Comparison of ENCODE assay signal across 8 mouse cellular contexts in the genomic region with DNA sequence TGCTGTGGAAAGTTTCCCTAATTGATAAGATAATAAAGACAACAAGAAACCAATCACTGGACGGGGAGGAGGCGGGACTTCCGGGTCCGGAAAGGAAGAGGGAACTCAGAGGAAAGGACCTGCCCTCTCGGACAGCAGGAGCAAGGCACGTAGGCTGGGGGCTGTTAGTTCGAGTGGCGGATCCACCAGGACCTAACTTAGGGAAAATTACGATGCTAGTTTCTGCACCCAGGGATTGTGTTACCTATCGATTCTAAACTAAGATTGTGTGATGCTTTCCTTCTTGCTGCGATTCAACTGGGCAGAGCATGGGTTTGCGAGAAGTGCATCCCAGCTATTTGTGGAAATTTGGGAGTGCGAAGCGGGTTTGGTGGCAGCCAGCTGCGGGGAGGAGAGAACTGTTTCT.
A peak's percentile ranks its signal among the peaks of the same experiment; 100 is the strongest.
DNase-seq lines count a peak whose midpoint lies in the region; ATAC-seq lines count a peak whose summit lies in the region.

No protein-coding gene starts in this region.

- H3K4me3 ChIP-seq in embryonic facial prominence, embryonic 14.5 days (ENCODE audit: low read depth, low read length): peak overlapping the region; percentile 58
- peak overlapping the region; percentile 57 for H3K4me3 ChIP-seq in midbrain, embryonic 16.5 days (ENCODE audit: low read depth, low read length)

- peak; percentile 62 for ATAC-seq in embryonic facial prominence, embryonic 14.5 days (ENCODE audit: low read depth)
- ATAC-seq in midbrain, embryonic 16.5 days: peak; percentile 83

- peak overlapping the region; percentile 66 for H3K9ac ChIP-seq in embryonic facial prominence, embryonic 14.5 days (ENCODE audit: low read depth, low read length)
- peak overlapping the region; percentile 69 for H3K9ac ChIP-seq in midbrain, embryonic 16.5 days (ENCODE audit: low read depth, low read length)

- no peak overlapping the region; the same call in 1 of the 2 replicates for H3K27ac ChIP-seq in embryonic facial prominence, embryonic 14.5 days (replicated peaks; ENCODE audit: low read depth, low read length)
- H3K27ac ChIP-seq in midbrain, embryonic 16.5 days (ENCODE audit: low read length): peak overlapping the region; percentile 58; the same call in 1 of the 2 replicates

- DNase-seq in urinary bladder, adult 18-20 months (ENCODE audit: low spot score in 2 of 2): peak; percentile 58 to 72
- no peak for DNase-seq in urinary bladder, postnatal 10 days (ENCODE audit: low spot score)
- peak; percentile 79 for DNase-seq in embryonic facial prominence, embryonic 14.5 days (ENCODE audit: low spot score)
- peak; percentile 76 for DNase-seq in heart, adult 8-10 months (ENCODE audit: low spot score)
- peak; percentile 64 to 65 for DNase-seq in kidney, adult 8-10 months
- DNase-seq in liver: peak; percentile 75
- peak; percentile 21 to 47 for DNase-seq in spleen, postnatal 14 days (ENCODE audit: low spot score in 2 of 2)

- H3K4me2 ChIP-seq in embryonic facial prominence, embryonic 14.5 days (ENCODE audit: low read depth, low read length): peak overlapping the region; percentile 85
- peak overlapping the region; percentile 88 for H3K4me2 ChIP-seq in midbrain, embryonic 16.5 days (ENCODE audit: low read length)

- no peaks in the 10 kb centered on the region for H3K27me3 ChIP-seq in embryonic facial prominence, embryonic 14.5 days (replicated peaks; ENCODE audit: control insufficient read depth, insufficient read depth, low read length)
- no peaks in the 10 kb centered on the region for H3K27me3 ChIP-seq in midbrain, embryonic 16.5 days (ENCODE audit: control insufficient read depth, insufficient read depth, low read depth, low read length)

- 8% methylated on average over 15 of the region's 15 CpGs for WGBS in embryonic facial prominence, embryonic 14.5 days
- 1% methylated on average over 15 of the region's 15 CpGs for WGBS in midbrain, embryonic 16.5 days

- no peaks in the 10 kb centered on the region for H3K9me3 ChIP-seq in embryonic facial prominence, embryonic 14.5 days (ENCODE audit: control insufficient read depth, low read length)
- no peaks in the 10 kb centered on the region for H3K9me3 ChIP-seq in midbrain, embryonic 16.5 days (replicated peaks; ENCODE audit: control insufficient read depth, low read length, poor library complexity, severe bottlenecking)

- no peaks in the 10 kb centered on the region for H3K4me1 ChIP-seq in embryonic facial prominence, embryonic 14.5 days (ENCODE audit: control insufficient read depth, insufficient read depth, low read length)
- H3K4me1 ChIP-seq in midbrain, embryonic 16.5 days (ENCODE audit: control insufficient read depth, insufficient read depth, low read length): 0 out of 2 replicates have a peak, but pooled peaks cover 3% of the 10 kb centered on the region

- H3K36me3 ChIP-seq in embryonic facial prominence, embryonic 14.5 days (ENCODE audit: control insufficient read depth, insufficient read depth, low read length): no peaks in the 10 kb centered on the region
- H3K36me3 ChIP-seq in midbrain, embryonic 16.5 days (ENCODE audit: control insufficient read depth, insufficient read depth, low read length): no peaks in the 10 kb centered on the region
